Comparison of ENCODE assay signal across 13 mouse cellular contexts in genomic region chr9:67240456-67240855, GRCm38 (mm10).
DNase-seq lines count a peak whose midpoint lies in the region; ATAC-seq and TF ChIP-seq lines count a peak whose summit lies in the region.
"Had no signal": no experiment of that assay in that cellular context is flagged by ENCODE, and none has a peak within 500 bp of the region (broad histone marks: within the 10 kb centered on the region; RNA-seq: fewer than 3 reads in every experiment).

No protein-coding gene starts in this region.

- ATAC-seq in erythroid progenitor cell, adult 5-6 weeks (replicated peaks; ENCODE audit: low FRiP score, poor library complexity, severe bottlenecking), result no peak
- no peak for ATAC-seq in forebrain, embryonic 13.5 days
- ATAC-seq: CD4-positive, CD25-positive, alpha-beta regulatory T cell, adult 4 months had no signal

- peak; percentile 36 for DNase-seq in ovary, adult 18-20 months (ENCODE audit: low spot score)
- no peak for DNase-seq in ovary, postnatal 10 days (ENCODE audit: low spot score)
- DNase-seq in heart, adult 9 months (ENCODE audit: low spot score in 2 of 2), result peak; percentile 46 to 48
- DNase-seq in kidney, postnatal 4 days, result peak; percentile 77
- DNase-seq in testis, postnatal 14 days (ENCODE audit: low spot score), result peak; percentile 57
- DNase-seq in cerebellum, adult 2 months, result no peak
- DNase-seq: cerebellum, adult 8-10 months had no signal

- H3K4me1 ChIP-seq in cerebellum, adult 2 months (ENCODE audit: control insufficient read depth, insufficient read depth, low read length), result no peaks in the 10 kb centered on the region
- H3K4me1 ChIP-seq in forebrain, embryonic 13.5 days, result no peaks in the 10 kb centered on the region
- H3K4me1 ChIP-seq: embryonic facial prominence, embryonic 15.5 days; midbrain, embryonic 10.5 days had no signal

- H3K27ac ChIP-seq in cerebellum, adult 2 months (ENCODE audit: insufficient read depth, low read length), result no peak overlapping the region
- H3K27ac ChIP-seq in forebrain, embryonic 13.5 days, result no peak overlapping the region
- H3K27ac ChIP-seq: embryonic facial prominence, embryonic 15.5 days; limb, embryonic 12.5 days; midbrain, embryonic 10.5 days had no signal

- H3K9me3 ChIP-seq in forebrain, embryonic 13.5 days (replicated peaks), result no peaks in the 10 kb centered on the region
- H3K9me3 ChIP-seq: embryonic facial prominence, embryonic 15.5 days had no signal

- WGBS in cerebellum, adult 2 months, result 58% methylated on average over 9 of the region's 9 CpGs
- 94% methylated on average over 9 of the region's 9 CpGs for WGBS in forebrain, embryonic 13.5 days

- no peak for TF ChIP-seq POLR2A in cerebellum, adult 2 months (IDR thresholded peaks at IDR 0.05; ENCODE audit: borderline replicate concordance, insufficient read depth, low read length)

- peaks cover 13% of the 10 kb centered on the region for H3K36me3 ChIP-seq in forebrain, embryonic 13.5 days (ENCODE audit: poor library complexity, severe bottlenecking)

- no peak overlapping the region for H3K9ac ChIP-seq in forebrain, embryonic 13.5 days
- H3K9ac ChIP-seq: embryonic facial prominence, embryonic 15.5 days; limb, embryonic 12.5 days had no signal

- no peak overlapping the region for H3K4me2 ChIP-seq in forebrain, embryonic 13.5 days
- H3K4me2 ChIP-seq: embryonic facial prominence, embryonic 15.5 days; limb, embryonic 12.5 days had no signal

- no peak overlapping the region for H3K4me3 ChIP-seq in cerebellum, adult 2 months (replicated peaks; ENCODE audit: insufficient read depth, low read depth, low read length)
- H3K4me3 ChIP-seq in forebrain, embryonic 13.5 days, result no peak overlapping the region
- H3K4me3 ChIP-seq: embryonic facial prominence, embryonic 15.5 days; limb, embryonic 12.5 days; midbrain, embryonic 10.5 days had no signal

- no peaks in the 10 kb centered on the region for H3K27me3 ChIP-seq in cerebellum, adult 2 months (ENCODE audit: control insufficient read depth, insufficient read depth, low read length)
- H3K27me3 ChIP-seq in forebrain, embryonic 13.5 days, result no peaks in the 10 kb centered on the region
- H3K27me3 ChIP-seq: embryonic facial prominence, embryonic 15.5 days; limb, embryonic 12.5 days had no signal

- TF ChIP-seq CTCF in cerebellum, adult 2 months (IDR thresholded peaks at IDR 0.05; ENCODE audit: borderline replicate concordance, insufficient read depth, low read depth, low read length), result no peak

Comparison
In these comparisons a context has a peak if more than half of its experiments do, and no peak if none do; other contexts are left out.
1. DNase-seq: peak in ovary, adult 18-20 months (single experiment), heart, adult 9 months (2 of 2), kidney, postnatal 4 days (2 of 2) and testis, postnatal 14 days (single experiment); none in ovary, postnatal 10 days (single experiment) and cerebellum, adult 2 months (0 of 2).